Mouse (Mus musculus) gastrocnemius, postnatal 36 days (tissue): ENCODE measurements around the gene Mfsd2b. TPM values are rescaled to one million over a fixed set of nuclear protein-coding genes. Genes with fewer than 3 reads are reported as not detected.

ENCODE experiments used
- DNase-seq, 2 experiments: peaks; one replicate each; pipeline ENCODE4 v3.0.0; 2022
- intact Hi-C: fragments of 180-260 bp; cut with DNase I; formaldehyde crosslinking; loops from one replicate; pipeline ENCODE4 v1.15.1; 2025
- total RNA-seq, 2 experiments: library from RNA; stranded (reverse); gene quantifications; 2 replicates each; pipeline ENCODE4 v1.2.3; 2021

Mfsd2b gene
- total RNA-seq, 2 experiments from 2014 or later, result 0.57 to 0.61 TPM

DNA sequence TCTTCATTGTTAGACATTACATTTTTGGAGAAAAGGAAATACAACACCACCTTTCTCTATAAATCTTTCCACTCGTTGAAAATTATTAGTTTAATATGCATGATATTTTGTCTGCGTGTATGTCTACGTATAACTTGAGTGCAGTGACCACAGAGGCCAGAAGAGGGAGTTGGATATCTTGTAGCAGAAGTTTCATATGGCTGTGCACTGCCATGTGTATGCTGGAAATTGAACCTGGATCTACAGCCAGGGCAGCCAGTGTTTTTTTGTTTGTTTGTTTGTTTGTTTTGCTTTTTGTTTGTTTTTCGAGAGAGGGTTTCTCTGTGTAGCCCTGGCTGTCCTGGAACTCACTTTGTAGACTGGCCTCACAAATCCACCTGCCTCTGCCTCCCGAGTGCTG, 4.9 kb upstream of the Mfsd2b start:
- intact Hi-C loops, result no loop called here
- no peak for DNase-seq

DNA sequence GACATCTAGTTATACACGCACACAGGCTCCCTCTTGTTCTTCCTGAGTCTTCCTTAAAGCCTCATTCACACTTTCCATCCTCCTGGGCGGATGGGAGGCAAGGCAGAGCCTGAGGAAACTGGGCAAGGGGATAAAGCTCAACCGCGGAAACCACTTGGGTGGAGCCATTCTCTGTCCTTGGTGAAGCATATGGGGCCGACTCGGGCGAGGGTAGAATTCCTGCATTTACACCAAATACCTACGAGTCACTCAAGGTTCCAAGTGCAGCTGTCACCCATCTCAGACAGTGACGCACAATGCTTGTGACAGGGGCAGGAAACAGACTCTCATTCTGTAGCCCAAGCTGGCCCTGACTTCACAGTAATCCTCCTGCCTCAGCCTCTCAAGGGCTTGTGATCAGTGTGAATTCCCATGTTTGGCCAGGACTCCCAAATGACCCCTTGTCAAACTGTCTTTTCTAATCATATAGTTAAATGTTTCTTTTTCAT, 4.2 kb upstream of the Mfsd2b start:
- intact Hi-C loops, result no loop called here
- no peak for DNase-seq

DNA sequence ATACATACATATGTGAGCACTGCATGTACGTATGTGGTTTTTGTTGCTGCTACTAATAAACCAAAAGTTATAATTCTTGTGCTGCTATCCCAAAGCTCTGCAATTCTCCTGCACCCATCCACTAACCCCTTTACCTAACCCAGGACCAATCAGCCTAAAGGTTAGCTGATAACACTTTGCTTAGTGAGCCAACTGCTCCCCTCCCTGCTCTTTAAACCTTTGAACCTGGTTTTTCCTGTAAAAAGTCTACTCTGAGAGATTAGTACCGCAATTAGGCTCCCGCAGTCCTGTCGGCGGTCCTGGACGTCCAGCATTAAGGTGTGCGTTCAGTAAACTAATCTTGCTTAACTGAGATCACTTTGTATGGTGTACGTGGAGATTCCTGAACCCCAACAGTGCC, 1.5 kb upstream of the Mfsd2b start:
- intact Hi-C loops, result no loop called here
- DNase-seq, result no peak

DNA sequence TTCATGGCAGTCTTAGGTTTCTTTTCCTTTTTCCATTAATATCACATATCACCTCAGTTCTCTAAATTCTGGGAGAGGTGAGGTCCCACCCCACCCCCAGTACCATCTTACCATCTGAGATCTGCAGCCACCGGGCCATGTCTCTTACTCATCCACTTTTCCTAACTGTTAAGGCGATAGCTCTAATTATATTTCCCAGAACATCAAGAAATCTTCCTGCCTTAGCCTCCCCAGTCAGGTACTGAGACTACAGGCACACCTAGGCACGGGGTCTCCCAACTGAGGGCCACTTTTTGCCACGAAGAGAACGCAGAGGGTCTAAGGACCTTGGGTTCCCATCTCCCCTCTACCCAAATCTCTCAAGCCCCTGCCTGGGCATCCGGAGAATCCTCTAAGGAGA, 628 bp downstream of the Mfsd2b start:
- no peak for DNase-seq
- intact Hi-C loops, result loop anchor here (5.0 kb wide), 1 partner anchor 39 kb away; no protein-coding TSS in a partner anchor

DNA sequence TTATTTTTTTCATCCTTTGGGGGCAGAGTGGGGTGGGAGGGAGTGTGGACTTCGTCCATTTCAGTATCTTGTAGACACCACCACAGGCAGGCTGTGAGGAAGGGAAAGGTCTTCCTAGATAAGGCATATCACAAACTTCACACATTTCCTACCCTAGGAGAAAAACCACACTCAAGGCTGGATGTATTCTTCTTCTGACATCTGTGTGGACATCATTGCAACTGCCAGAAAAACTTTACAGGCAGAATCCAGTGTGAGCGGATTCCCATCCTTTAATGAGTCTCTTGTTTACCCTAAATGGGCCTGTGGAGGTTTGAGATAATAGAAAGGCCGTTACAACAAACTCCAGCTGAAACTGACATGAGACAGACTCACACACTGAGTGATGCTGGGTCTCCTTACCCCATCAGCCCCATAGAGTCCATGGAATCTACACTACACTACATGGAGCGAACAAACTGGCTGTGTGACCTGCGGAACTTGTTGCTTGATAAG, 1.1 kb downstream of the Mfsd2b start:
- intact Hi-C loops, result loop anchor here (5.0 kb wide), 1 partner anchor 39 kb away; no protein-coding TSS in a partner anchor

DNA sequence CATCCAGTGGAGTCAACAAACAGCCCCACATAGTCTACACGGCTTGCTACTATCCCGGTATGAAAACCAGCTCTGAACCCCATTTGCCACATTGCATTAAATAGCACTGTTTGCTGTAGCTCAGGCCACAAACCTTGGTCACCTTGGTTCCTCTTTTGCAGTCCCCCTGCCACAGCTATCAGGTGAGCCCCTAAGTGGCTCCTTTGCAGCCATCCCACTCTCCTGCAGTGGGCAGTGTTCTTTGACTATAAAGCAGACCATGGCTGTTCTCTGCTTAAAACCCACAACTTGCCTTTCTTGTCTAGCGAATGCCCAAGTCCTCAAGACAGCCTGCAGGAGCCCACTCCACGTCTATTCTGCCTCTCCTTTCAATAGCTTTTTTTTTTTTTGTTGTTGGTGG, 1.9 kb downstream of the Mfsd2b start:
- DNase-seq, result no peak
- intact Hi-C loops, result loop anchor here (5.0 kb wide), 1 partner anchor 40 kb away; no protein-coding TSS in a partner anchor

More for the DNA sequence above, 1.1 kb downstream of the Mfsd2b start:
- DNase-seq, result no peak

DNA sequence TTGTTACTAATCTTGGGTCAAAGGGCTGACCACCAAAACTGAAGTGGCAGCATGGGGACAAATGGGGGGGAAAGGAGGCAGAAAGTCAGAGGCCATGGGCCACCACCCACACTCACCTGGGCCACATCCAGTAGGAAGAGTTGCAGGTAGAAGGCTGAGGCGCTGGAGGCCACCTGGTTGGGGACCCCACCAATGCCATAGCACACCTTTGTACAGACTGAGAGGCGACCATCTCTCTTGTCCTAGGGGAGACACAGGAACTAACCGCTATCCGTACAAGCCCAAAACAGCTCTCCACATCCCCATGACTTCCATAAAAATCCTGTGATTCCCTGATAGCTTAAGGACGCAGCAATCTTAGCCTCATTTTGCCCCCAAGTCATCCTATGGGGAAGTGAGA, 2.9 kb downstream of the Mfsd2b start:
- intact Hi-C loops, result loop anchor here (5.0 kb wide), 1 partner anchor 41 kb away; no protein-coding TSS in a partner anchor
- no peak for DNase-seq

DNA sequence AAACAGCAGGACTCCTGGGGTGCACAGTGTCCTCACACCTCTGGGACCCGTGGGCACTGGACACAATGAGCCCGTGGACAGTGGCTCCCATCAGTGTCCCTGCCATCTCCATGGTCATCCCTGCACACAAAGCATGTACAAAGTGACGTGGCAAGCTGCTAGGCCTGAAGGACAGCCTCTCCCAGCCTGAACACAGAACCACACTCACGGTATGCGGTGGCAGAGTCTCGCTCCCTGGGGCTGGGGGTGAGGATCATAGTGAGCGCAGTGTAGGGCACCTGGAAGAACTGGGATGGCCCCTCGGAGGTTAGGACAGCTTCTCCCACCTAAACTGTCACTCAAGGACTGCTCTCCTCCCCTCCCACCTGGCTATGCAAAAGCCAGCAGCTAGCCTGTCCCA, 5.2 kb downstream of the Mfsd2b start:
- intact Hi-C loops, result loop anchor here (10.0 kb wide), 1 partner anchor 106 kb away; no protein-coding TSS in a partner anchor
- no peak for DNase-seq

DNA sequence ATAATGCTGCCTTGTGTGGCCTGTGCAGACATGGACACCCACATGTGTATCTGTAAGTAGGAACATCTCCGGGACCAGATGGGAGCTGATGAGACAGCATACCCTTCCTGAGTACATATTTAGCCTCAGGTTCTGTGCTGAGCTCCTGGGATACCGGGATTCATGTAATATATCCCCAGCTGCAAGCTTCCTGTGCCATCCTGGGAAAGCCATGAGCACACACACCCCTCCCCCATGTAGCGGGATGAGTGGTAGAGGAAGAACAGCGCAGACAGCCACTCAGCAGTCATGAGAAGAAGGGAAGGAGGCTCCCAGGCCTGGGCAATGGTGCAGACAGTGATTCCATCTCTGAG, 9.8 kb downstream of the Mfsd2b start:
- intact Hi-C loops, result loop anchor here (10.0 kb wide), 1 partner anchor 110 kb away; no protein-coding TSS in a partner anchor
- no peak for DNase-seq

DNA sequence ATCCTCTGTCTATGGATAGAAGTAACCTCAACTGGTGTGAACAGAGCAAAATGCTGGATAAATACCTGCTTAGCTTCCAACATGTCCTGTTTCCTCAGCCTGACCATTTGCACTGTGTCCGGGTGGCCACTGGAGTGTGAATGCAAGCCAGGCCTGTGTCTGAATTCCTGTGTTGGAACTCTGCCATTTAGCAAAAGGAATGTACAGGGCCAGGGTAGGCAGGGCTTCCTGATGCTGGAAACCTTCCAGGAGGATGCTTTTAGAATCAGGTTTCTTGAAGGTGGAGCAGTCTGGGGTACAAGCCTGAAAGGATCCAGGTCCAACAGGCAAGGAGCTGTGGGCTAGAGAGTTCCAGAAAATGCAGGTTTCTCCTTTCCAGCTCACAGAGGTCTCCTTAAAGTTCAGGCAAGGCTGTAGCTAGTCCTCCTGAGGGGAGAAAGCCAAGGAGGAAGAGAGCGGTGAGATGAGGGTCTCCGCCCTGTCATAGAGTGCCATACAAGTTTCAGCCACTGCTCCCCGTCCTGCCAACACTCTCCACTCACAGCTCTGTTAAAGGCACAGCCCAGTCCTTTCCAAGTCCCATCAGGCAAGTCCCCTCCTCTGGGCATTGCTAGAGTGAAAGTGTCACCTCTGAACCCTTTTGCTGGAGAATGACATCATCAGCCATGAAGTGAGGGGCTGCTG, 10.4 kb downstream of the Mfsd2b start:
- intact Hi-C loops, result loop anchor here (10.0 kb wide), 1 partner anchor 111 kb away; no protein-coding TSS in a partner anchor
- DNase-seq, result no peak

DNA sequence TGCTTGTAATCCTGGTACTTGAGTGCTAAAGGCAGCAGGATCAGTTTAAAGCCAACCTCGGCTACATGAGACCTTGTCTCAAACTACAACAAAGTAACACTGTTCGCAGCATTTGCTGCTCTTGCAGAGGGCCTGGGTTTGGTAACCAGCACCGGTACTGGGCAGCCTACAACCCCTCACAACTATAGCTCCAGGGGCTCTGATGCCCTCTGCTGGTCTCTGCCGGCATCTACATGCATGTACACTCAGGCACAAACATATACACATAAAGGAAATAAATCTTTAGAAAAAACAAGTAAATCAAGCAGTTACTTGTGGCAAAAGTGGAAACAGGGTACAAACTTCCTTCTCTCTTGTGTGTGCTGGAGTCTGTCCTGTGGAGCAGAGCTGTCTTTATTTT, 11.5 kb downstream of the Mfsd2b start:
- no peak for DNase-seq
- intact Hi-C loops, result loop anchor here (10.0 kb wide), 1 partner anchor 112 kb away; no protein-coding TSS in a partner anchor

DNA sequence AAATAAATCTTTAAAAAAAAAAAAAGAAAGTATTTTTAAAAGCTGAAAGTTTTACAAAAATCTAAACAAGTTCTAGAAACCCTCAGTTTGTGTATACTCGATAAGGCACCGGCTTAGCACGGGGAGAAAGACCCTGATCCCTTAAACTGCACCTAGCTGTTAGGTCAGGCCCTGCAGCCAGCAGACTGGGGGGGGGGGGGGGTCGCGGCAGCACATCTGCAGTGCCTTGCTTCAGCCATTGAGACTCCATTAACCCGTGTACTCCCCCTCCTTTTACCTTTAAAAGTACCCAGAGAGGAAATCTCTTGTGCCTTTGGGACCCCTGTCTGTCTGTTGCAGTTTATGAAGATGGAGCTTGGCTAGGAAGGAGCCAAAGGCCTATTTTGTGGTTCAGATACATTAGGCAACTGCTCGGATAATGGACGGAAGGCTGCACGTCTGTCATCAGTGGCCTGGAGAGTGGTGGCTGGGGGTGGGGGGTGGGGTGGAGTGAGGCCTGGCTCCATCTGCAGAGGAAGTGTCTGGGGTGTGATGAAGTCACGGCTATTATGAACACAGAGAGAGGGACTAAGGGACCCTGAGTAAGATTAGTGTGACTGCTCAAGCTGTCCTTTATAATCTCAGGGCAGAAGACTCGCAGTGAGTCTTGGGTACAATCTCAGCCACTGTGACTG, 14.8 kb downstream of the Mfsd2b start:
- intact Hi-C loops, result loop anchor here (5.0 kb wide), 1 partner anchor 58 kb away; the partner anchor contains the start of gene Atad2b
- DNase-seq, result no peak

DNA sequence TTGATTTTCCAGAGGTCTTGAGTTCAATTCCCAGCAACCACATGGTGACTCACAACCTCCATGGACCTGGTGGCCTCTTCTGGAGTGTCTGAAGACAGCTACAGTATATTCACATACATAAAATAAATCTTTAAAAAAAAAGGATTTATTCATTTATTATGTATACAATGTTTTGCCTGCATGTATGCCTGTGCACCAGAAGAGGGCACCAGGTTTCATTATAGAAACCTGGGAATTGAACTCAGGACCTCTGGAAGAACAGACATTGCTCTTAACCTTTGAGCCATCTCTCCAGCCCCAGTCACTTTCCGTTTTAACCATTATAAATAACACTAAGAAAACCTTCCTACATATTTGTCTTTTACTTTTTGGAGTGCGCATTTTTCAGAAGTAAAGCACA, 17.3 kb downstream of the Mfsd2b start:
- no peak for DNase-seq
- intact Hi-C loops, result loop anchor here (5.0 kb wide), 1 partner anchor 60 kb away; the partner anchor contains the start of gene Atad2b

DNA sequence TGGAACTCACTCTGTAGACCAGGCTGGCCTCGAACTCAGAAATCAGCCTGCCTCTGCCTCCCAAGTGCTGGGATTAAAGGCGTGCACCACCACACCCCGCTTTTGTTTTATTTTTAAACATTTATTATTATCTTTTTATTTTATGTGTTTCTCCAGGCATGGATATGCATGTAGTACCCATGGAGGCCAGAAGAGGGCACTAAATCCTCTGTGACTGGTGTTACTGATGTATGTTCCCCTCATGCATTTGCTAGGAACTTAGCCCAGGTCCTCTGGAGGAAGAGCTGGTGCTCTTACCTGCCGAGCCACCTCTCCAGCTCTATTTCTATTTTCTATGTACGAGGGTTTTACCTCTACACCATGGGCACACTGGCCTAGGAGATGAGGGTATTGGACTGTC, 18.0 kb downstream of the Mfsd2b start:
- intact Hi-C loops, result loop anchor here (5.0 kb wide), 1 partner anchor 61 kb away; the partner anchor contains the start of gene Atad2b
- no peak for DNase-seq

DNA sequence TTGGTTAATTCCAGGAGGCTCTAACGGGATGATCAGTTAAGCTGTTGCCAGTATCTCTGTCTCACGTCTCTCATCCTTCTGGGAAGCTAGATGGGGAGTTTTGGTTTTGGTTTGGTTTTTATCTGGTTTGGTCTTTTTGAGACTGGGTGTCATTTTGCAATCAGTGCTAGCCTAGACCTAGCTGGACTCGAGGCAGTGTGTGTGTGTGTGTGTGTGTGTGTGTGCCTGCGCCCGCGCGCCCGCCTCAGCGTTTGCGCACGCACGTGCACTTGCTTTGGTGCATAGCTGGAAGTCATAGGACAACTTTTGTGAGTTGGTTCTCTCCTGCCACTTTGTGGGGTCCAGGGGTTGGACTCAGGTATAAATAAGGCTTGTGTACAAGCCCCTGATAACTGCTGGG, 30.4 kb downstream of the Mfsd2b start:
- no peak for DNase-seq
- intact Hi-C loops, result no loop called here

DNA sequence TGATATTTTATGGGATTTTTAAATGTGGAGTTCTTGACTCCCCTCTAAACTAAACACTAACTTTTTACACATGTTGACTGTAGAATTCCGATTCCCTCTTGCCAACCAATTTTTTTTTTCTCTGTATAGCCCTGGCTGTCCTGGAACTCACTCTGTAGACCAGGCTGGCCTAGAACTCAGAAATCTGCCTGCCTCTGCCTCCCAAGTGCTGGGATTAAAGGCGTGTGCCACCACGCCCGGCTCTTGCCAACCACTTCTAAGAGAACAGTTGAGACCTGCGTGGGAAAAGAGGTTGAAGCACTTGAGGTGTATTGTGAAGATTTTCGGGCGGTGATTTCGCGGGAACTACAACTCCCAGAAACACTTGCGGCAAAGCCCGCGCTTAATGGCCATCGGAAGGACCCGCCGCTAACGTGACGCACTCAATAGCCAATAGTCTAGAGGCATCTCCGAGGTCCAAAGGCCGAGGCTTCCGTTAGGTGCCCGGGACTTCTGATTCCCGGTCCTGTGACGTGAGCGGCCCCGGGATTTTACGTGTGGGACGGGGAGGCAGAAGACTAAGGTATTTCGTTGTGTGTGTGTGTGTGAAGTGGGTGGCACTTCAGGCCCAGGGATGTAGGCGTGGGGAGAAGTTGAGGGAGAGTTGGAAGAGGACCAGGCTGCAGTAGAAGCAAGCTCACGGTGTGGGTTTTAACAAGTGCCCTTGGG, 31.1 kb downstream of the Mfsd2b start, which contains the start of gene Wdcp:
Gene Wdcp, plus strand, starts transcription at position 414 of the 708 bp plus-strand sequence.
- peak; percentile 80 to 83 for DNase-seq
- intact Hi-C loops, result no loop called here

DNA sequence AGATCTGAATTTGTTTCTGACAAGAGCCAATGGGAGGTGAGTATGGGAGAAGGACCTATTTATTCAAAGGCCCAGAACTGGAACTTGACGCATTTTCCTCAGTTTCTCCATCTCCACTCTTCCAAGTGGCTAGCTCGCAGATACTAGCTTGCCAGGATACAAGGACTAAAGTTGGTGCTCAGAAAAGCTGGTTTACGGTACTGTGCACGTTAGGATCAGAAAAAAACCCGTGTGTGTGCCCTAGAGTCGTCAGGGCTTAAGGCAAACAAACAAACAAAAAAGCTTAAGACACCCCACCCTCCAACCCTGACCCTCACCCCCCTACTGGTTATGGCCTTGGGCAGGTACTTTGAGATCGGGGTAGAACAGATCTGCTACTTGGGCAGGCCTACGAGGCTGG, 31.7 kb downstream of the Mfsd2b start:
- DNase-seq, result no peak
- intact Hi-C loops, result no loop called here

DNA sequence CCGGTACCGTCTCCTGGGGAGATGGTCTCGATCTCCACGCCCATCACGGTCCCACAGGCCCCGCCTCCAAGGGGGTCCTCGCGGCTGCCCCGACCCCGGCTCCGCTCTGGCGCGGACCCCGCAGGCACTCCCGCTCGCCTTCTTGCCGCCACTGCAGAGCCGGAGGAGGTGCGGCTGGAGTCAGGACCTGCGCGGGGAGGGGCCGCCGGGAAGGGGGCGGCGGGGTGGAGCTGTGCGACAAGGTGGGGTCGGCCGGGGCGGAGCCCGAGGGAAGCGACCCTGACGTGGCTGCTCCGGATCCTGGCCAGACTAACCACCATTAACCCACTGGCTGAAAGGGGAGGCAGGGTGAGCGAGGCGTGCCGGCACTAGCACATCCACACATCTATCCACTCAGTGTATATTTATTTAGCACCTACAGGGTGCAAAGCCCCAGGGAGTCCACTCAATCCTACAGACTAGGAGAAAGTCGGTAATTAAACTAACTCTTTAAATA, 32.7 kb downstream of the Mfsd2b start, which contains the start of gene Fkbp1b:
Gene Fkbp1b, minus strand, starts transcription at position 200 of the 496 bp plus-strand sequence.
- intact Hi-C loops, result loop anchor here (2.0 kb wide), 1 partner anchor 25 kb away; the partner anchor contains the start of gene Sf3b6
- peak; percentile 26 to 32 for DNase-seq

DNA sequence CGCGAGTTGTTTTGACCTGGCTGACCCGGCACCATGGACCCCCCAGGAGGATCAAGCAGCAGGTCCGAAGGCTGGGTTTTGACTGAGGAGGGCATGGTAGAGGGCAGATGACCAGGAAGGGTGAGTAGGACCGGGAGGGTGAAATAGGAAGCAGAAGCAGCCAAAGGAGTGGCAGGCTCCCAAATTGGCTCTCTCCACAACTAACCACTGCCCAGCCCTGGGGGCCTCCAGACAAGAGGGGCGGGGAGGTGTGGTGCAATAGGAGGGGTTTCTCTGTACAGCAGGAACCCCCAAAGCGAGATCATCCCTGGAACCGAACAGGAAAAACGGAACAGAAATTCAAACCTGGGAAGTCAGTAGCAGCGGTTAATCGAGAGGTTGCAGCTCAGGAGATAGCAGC, 33.4 kb downstream of the Mfsd2b start:
- intact Hi-C loops, result loop anchor here (2.0 kb wide), 1 partner anchor 24 kb away; the partner anchor contains the start of gene Sf3b6
- no peak for DNase-seq

DNA sequence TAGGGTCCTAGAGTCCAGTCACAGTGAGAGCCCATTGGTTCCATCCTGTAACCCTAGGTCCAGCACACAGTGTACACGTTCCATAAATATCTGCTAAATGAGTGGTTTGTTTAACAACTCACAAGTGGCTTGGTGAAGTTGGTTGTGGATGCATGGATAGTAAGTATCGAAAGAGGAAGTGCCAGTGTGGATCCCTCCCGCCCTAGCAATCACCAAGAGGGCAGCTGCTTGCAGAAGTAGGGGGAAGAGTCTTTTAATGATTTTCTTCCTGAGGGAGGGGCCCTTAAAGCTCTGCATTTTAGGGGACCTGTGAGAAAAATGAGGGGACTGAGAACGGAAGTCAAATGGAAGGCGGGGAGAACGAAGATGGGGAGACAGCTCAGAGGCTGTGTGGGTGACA, 34.1 kb downstream of the Mfsd2b start:
- no peak for DNase-seq
- intact Hi-C loops, result loop anchor here (2.0 kb wide), 1 partner anchor 23 kb away; the partner anchor contains the start of gene Sf3b6
